Mouse (Mus musculus): Measurements from ENCODE around the gene Klc4. TPM values are rescaled to one million over a fixed set of nuclear protein-coding genes. Genes with fewer than 3 reads are reported as not detected.

Klc4 gene
- polyA plus RNA-seq, 1 experiment = 213 TPM

- Histone ChIP-seq H3K27me3 (ENCODE audit: control insufficient read depth, insufficient read depth, low read length) (no peaks in the 10 kb centered on the region), H3K27ac (ENCODE audit: insufficient read depth, low read depth, low read length) (peak overlapping the region; percentile 100), H3K4me1 (ENCODE audit: control insufficient read depth, insufficient read depth, insufficient read length, low read length) (peaks cover 5% of the 10 kb centered on the region), H3K4me3 (ENCODE audit: low read depth, low read length) (peak overlapping the region; percentile 91), H3K36me3 (ENCODE audit: control insufficient read depth, insufficient read depth, low read length) (peaks cover 37% of the 10 kb centered on the region)
- TF ChIP-seq POLR2A (IDR thresholded peaks at IDR 0.05; ENCODE audit: low read depth, low read length) = peak; percentile 74
- TF ChIP-seq CTCF (IDR thresholded peaks at IDR 0.05; ENCODE audit: extremely low read depth, insufficient read length, insufficient replicate concordance, low read depth, low read length) = no peak
- 3% methylated on average over 11 of the region's 11 CpGs for WGBS
Measured at GRCm38 (mm10) chr17:46644916-46645475, 826 bp downstream of the Klc4 start.

GRCm38 (mm10) chr17:46644152-46644805 lies 1.5 kb downstream of the Klc4 start:
- peak overlapping the region; percentile 91 for H3K4me3 ChIP-seq (ENCODE audit: low read depth, low read length)
- peaks cover 44% of the 10 kb centered on the region for H3K36me3 ChIP-seq (ENCODE audit: control insufficient read depth, insufficient read depth, low read length)
- peak overlapping the region; percentile 100 for H3K27ac ChIP-seq (ENCODE audit: insufficient read depth, low read depth, low read length)
- 57% methylated on average over 12 of the region's 12 CpGs for WGBS
- no peaks in the 10 kb centered on the region for H3K27me3 ChIP-seq (ENCODE audit: control insufficient read depth, insufficient read depth, low read length)
- no peak for TF ChIP-seq CTCF (IDR thresholded peaks at IDR 0.05; ENCODE audit: extremely low read depth, insufficient read length, insufficient replicate concordance, low read depth, low read length)
- TF ChIP-seq POLR2A (IDR thresholded peaks at IDR 0.05; ENCODE audit: low read depth, low read length) = no peak; the same call in 1 of the 2 replicates
- peaks cover 3% of the 10 kb centered on the region; the same call in 1 of the 2 replicates for H3K4me1 ChIP-seq (ENCODE audit: control insufficient read depth, insufficient read depth, insufficient read length, low read length)

- H3K36me3 ChIP-seq (ENCODE audit: control insufficient read depth, insufficient read depth, low read length) = peaks cover 45% of the 10 kb centered on the region
- peaks cover 3% of the 10 kb centered on the region; the same call in 1 of the 2 replicates for H3K4me1 ChIP-seq (ENCODE audit: control insufficient read depth, insufficient read depth, insufficient read length, low read length)
- H3K27me3 ChIP-seq (ENCODE audit: control insufficient read depth, insufficient read depth, low read length) = no peaks in the 10 kb centered on the region
- WGBS = 94% methylated on average over 17 of the region's 17 CpGs
- H3K4me3 ChIP-seq (ENCODE audit: low read depth, low read length) = no peak overlapping the region
- no peak for TF ChIP-seq CTCF (IDR thresholded peaks at IDR 0.05; ENCODE audit: extremely low read depth, insufficient read length, insufficient replicate concordance, low read depth, low read length)
- no peak for TF ChIP-seq POLR2A (IDR thresholded peaks at IDR 0.05; ENCODE audit: low read depth, low read length)
- H3K27ac ChIP-seq (ENCODE audit: insufficient read depth, low read depth, low read length) = no peak overlapping the region
Measured at GRCm38 (mm10) chr17:46642060-46642459, 3.8 kb downstream of the Klc4 start.

- TF ChIP-seq CTCF (IDR thresholded peaks at IDR 0.05; ENCODE audit: extremely low read depth, insufficient read length, insufficient replicate concordance, low read depth, low read length) = no peak
- TF ChIP-seq POLR2A (IDR thresholded peaks at IDR 0.05; ENCODE audit: low read depth, low read length) = no peak
- Histone ChIP-seq H3K27ac (ENCODE audit: insufficient read depth, low read depth, low read length) (no peak overlapping the region), H3K4me1 (ENCODE audit: control insufficient read depth, insufficient read depth, insufficient read length, low read length) (peaks cover 3% of the 10 kb centered on the region; the same call in 1 of the 2 replicates), H3K27me3 (ENCODE audit: control insufficient read depth, insufficient read depth, low read length) (no peaks in the 10 kb centered on the region), H3K36me3 (ENCODE audit: control insufficient read depth, insufficient read depth, low read length) (peaks cover 66% of the 10 kb centered on the region), H3K4me3 (ENCODE audit: low read depth, low read length) (no peak overlapping the region)
- WGBS = 83% methylated on average over 9 of the region's 9 CpGs
Measured at GRCm38 (mm10) chr17:46639929-46640328, 5.9 kb downstream of the Klc4 start.

GRCm38 (mm10) chr17:46636831-46637523 lies 8.8 kb downstream of the Klc4 start:
- H3K4me1 ChIP-seq (ENCODE audit: control insufficient read depth, insufficient read depth, insufficient read length, low read length) = no peaks in the 10 kb centered on the region
- 45% methylated on average over 15 of the region's 15 CpGs for WGBS
- no peak overlapping the region for H3K27ac ChIP-seq (ENCODE audit: insufficient read depth, low read depth, low read length)
- H3K36me3 ChIP-seq (ENCODE audit: control insufficient read depth, insufficient read depth, low read length) = peaks cover 76% of the 10 kb centered on the region
- TF ChIP-seq CTCF (IDR thresholded peaks at IDR 0.05; ENCODE audit: extremely low read depth, insufficient read length, insufficient replicate concordance, low read depth, low read length) (peak; percentile 34; the same call in 1 of the 2 replicates), POLR2A (IDR thresholded peaks at IDR 0.05; ENCODE audit: low read depth, low read length) (no peak)
- H3K4me3 ChIP-seq (ENCODE audit: low read depth, low read length) = no peak overlapping the region
- H3K27me3 ChIP-seq (ENCODE audit: control insufficient read depth, insufficient read depth, low read length) = no peaks in the 10 kb centered on the region

GRCm38 (mm10) chr17:46629685-46630441 lies 16.0 kb downstream of the Klc4 start:
- H3K4me3 ChIP-seq (ENCODE audit: low read depth, low read length) = peak overlapping the region; percentile 77
- no peaks in the 10 kb centered on the region for H3K27me3 ChIP-seq (ENCODE audit: control insufficient read depth, insufficient read depth, low read length)
- peaks cover 2% of the 10 kb centered on the region; the same call in 1 of the 2 replicates for H3K4me1 ChIP-seq (ENCODE audit: control insufficient read depth, insufficient read depth, insufficient read length, low read length)
- TF ChIP-seq CTCF (IDR thresholded peaks at IDR 0.05; ENCODE audit: extremely low read depth, insufficient read length, insufficient replicate concordance, low read depth, low read length) (no peak), POLR2A (IDR thresholded peaks at IDR 0.05; ENCODE audit: low read depth, low read length) (no peak)
- 47% methylated on average over 12 of the region's 12 CpGs for WGBS
- peaks cover 37% of the 10 kb centered on the region for H3K36me3 ChIP-seq (ENCODE audit: control insufficient read depth, insufficient read depth, low read length)
- peak overlapping the region; percentile 26; the same call in 1 of the 2 replicates for H3K27ac ChIP-seq (ENCODE audit: insufficient read depth, low read depth, low read length)
